Mouse (Mus musculus) neural tube, embryonic 13.5 days (tissue): ENCODE data around the gene Cdc6. TPM values are rescaled to one million over a fixed set of nuclear protein-coding genes. Genes with fewer than 3 reads are reported as not detected.
"Not testable (repeated sequence)": the region's sequence is repeated elsewhere in the genome, so short reads cannot be mapped to it uniquely, and the experiment has no call there.

Experiments
- ATAC-seq: fragments of 200-750 bp; cut with Nextera tagmentation; 2 replicates; pipeline ENCODE4 v1.8.0; 2017; ENCODE audit warnings: low read depth, mild to moderate bottlenecking, moderate TSS enrichment, moderate library complexity
- H3K27ac ChIP-seq: fragments of 300-500 bp; sonication (generic); replicated peaks from 2 replicates; pipeline ENCODE4 v1.5.1; 2015; ENCODE audit warnings: moderate library complexity, mild to moderate bottlenecking, inconsistent platforms
- H3K27me3 ChIP-seq: fragments of 300-500 bp; sonication (generic); 2 replicates; pipeline ENCODE4 v1.6.1; 2015; ENCODE audit warnings: mild to moderate bottlenecking, inconsistent platforms
- H3K36me3 ChIP-seq: fragments of 300-500 bp; sonication (generic); 2 replicates; pipeline ENCODE4 v1.6.1; 2015; ENCODE audit warnings: mild to moderate bottlenecking, inconsistent platforms
- H3K4me1 ChIP-seq: fragments of 300-500 bp; sonication (generic); replicated peaks from 2 replicates; pipeline ENCODE4 v1.6.1; 2015; ENCODE audit warnings: inconsistent platforms
- H3K4me2 ChIP-seq: fragments of 300-500 bp; sonication (generic); 2 replicates; pipeline ENCODE4 v1.6.1; 2015; ENCODE audit warnings: inconsistent platforms, mild to moderate bottlenecking, moderate library complexity
- H3K4me3 ChIP-seq: fragments of 300-500 bp; sonication (generic); 2 replicates; pipeline ENCODE4 v1.5.1; 2015; ENCODE audit warnings: mild to moderate bottlenecking, inconsistent platforms
- H3K9ac ChIP-seq: fragments of 300-500 bp; sonication (generic); 2 replicates; pipeline ENCODE4 v1.6.1; 2015; ENCODE audit warnings: moderate library complexity, mild to moderate bottlenecking, inconsistent platforms
- H3K9me3 ChIP-seq: fragments of 300-500 bp; sonication (generic); 2 replicates; pipeline ENCODE4 v1.6.1; 2016; ENCODE audit warnings: inconsistent platforms
- WGBS: fragments of 180-500 bp; shearing (Covaris S2); methylation state at CpG from one replicate; pipeline ENCODE4 v1.1.7; 2015; 5-methylcytosine and 5-hydroxymethylcytosine counted together
- polyA plus RNA-seq: library from polyadenylated mRNA; unstranded; fragments of >200 nt; fragmentation: Nextera tagmentation; extraction: Ambion mirVana; gene quantifications from 2 replicates; pipeline ENCODE4 v1.2.1, GENCODE M21; 2015

Gene Cdc6
- polyA plus RNA-seq, 1 experiment from 2014 or later = 4.2 TPM

DNA sequence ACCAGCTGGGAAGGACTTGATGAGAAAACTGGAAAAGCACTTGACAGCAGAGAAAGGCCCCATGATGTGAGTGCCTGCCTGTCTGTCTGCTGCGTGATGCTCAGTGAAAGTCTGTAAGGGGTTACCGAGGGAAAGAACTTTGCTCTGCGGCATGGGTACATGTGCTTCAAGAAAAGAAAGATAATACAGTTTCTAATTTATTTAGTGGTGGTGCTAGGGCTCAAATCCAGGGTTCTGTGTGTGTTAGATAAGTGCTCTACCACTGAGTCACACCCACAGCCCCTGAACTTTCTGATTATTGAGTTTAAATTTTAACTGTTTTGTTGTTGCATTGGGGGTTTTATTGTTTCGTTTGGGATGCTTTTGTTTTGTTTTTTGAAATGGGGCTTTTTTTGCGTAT is 3.9 kb downstream of the Cdc6 start:
- Histone ChIP-seq H3K4me2 (no peak overlapping the region), H3K9ac (no peak overlapping the region), H3K9me3 (no peaks in the 10 kb centered on the region), H3K27me3 (no peaks in the 10 kb centered on the region), H3K27ac (no peak overlapping the region), H3K4me1 (peaks cover 42% of the 10 kb centered on the region), H3K36me3 (peaks cover 6% of the 10 kb centered on the region; the same call in 1 of the 2 replicates), H3K4me3 (no peak overlapping the region)
- no peak for ATAC-seq
- WGBS = 86% methylated on average over 5 of the region's 5 CpGs

DNA sequence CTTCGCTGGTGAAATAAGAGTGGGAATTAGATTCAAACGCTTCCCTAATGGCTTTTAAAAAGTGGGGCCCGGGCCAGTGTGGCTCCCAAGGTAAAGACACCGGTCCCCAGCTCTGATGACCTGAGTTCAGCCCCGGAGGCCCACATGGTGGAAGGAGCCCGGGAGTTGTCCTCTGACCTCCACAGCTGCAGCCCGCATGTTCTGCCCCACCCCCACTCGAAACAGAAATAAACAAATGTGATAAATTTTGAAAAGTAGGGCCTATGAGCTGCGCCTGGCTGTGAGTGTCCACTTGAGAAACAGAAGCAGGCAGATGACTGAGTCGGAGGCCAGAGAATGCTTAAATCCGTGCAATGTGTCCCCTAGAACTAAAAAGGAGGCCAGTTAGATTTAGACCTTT is 6.6 kb downstream of the Cdc6 start:
- Histone ChIP-seq H3K27me3 (no peaks in the 10 kb centered on the region), H3K4me1 (peaks cover 27% of the 10 kb centered on the region)
- no peak for ATAC-seq

DNA sequence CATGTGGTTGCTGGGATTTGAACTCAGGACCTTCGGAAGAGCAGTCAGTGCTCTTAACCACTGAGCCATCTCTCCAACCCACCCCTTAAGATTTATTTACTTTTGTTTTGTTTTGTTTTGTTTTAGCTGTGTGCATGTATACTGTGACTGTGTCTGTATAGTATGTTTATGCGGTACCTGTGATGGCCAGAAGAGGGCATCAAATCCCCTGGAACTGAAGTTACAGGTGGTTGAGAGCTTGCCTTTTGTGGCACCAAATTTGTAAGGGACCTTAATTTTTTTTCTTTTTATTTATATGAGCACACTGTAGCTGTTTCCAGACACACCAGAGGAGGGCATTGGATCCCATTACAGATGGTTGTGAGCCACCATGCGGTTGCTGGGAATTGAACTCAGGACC is 8.8 kb downstream of the Cdc6 start:
- not testable (repeated sequence) for ATAC-seq, H3K4me2 ChIP-seq
- WGBS = 92% methylated on average over 3 of the region's 3 CpGs

More for the DNA sequence above, 6.6 kb downstream of the Cdc6 start:
- H3K36me3 ChIP-seq = peaks cover 6% of the 10 kb centered on the region; the same call in 1 of the 2 replicates
- H3K9ac ChIP-seq = no peak overlapping the region
- no peak overlapping the region for H3K4me3 ChIP-seq
- H3K27ac ChIP-seq = 0 out of 2 replicates have a peak overlapping the region, but pooled peaks have one; percentile 18
- no peak overlapping the region for H3K4me2 ChIP-seq
- H3K9me3 ChIP-seq = no peaks in the 10 kb centered on the region
- 82% methylated on average over 11 of the region's 11 CpGs for WGBS

DNA sequence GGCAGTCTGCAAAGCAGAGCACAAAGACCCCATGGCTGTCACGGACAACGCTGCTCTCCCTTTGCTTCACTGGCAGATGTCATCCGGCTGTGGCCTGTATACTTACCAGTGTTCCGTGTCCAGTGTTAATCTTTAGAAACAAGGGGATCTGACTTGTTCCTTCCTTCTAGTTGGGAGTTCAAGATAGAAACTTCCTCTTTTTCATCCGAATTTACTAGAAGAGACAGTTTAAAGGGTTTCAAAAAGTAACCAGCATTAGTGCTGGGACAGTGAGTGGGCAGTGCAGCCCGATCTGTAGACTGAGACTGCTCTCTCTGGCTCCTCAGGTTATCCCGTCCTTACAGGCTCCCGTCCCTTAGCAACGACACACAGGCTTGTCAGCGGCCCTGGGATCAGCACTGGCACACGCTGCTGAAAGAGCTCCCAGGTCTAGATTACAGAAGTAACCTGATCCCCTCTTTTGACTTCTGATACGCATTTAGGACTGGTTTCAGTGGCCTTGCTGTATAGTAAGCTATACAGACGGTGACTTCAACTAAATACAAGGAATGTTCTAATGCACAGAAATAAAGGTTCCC is 9.9 kb downstream of the Cdc6 start:
- Histone ChIP-seq H3K4me3 (no peak overlapping the region), H3K27ac (no peak overlapping the region), H3K9me3 (no peaks in the 10 kb centered on the region), H3K4me2 (no peak overlapping the region), H3K9ac (no peak overlapping the region), H3K36me3 (no peaks in the 10 kb centered on the region; the same call in 1 of the 2 replicates), H3K4me1 (peaks cover 27% of the 10 kb centered on the region), H3K27me3 (no peaks in the 10 kb centered on the region)
- 70% methylated on average over 13 of the region's 13 CpGs for WGBS
- no peak for ATAC-seq

More for the DNA sequence above, 8.8 kb downstream of the Cdc6 start:
- H3K27me3 ChIP-seq, H3K4me3 ChIP-seq, H3K36me3 ChIP-seq, H3K9me3 ChIP-seq, H3K9ac ChIP-seq, H3K27ac ChIP-seq: not testable (repeated sequence)
- peaks cover 19% of the 10 kb centered on the region for H3K4me1 ChIP-seq

DNA sequence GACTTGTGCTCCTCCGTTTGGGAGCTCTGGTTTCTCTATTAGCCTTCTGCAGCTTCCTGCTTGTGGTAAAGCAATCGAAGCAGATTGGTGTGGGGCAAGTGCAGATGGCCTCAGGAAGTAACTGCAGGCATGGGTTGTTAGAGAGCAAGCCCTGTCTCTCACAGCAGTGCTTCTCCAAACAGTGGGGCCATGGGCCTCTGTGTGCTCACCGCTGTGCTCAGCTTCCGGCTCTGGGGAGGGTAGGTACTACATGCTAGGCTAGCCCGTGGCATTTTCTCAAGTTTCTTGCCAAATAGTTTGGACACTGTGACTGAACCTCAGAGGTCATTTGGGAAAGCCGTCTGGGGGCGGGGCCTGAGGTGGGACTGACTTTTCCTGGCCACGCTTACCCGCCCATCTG is 10.6 kb downstream of the Cdc6 start:
- no peaks in the 10 kb centered on the region for H3K9me3 ChIP-seq
- no peak overlapping the region for H3K4me2 ChIP-seq
- no peaks in the 10 kb centered on the region for H3K27me3 ChIP-seq
- ATAC-seq = no peak
- no peak overlapping the region for H3K27ac ChIP-seq
- no peaks in the 10 kb centered on the region; the same call in 1 of the 2 replicates for H3K36me3 ChIP-seq
- H3K4me3 ChIP-seq = no peak overlapping the region
- 79% methylated on average over 9 of the region's 9 CpGs for WGBS
- no peak overlapping the region for H3K9ac ChIP-seq
- peaks cover 34% of the 10 kb centered on the region for H3K4me1 ChIP-seq

DNA sequence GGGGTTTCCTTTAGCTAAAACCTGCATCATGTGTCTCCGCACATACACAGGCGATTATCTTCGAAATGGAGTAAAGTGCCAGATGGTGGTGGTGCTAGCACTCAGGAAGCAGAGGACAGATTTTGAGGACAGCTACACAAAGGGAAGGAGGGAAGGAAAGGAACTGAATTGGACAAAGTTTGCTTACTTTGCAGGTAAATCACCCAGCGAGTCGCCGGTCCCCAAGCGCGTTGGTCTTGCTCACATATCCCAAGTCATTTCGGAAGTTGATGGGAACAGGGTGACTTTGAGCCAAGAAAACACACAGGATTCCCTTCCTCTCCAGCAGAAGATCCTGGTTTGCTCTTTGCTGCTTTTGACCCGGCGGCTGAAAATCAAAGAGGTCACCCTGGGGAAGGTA is 11.4 kb downstream of the Cdc6 start:
- 92% methylated on average over 11 of the region's 11 CpGs for WGBS
- Histone ChIP-seq H3K4me1 (peaks cover 41% of the 10 kb centered on the region), H3K36me3 (no peaks in the 10 kb centered on the region; the same call in 1 of the 2 replicates), H3K9me3 (no peaks in the 10 kb centered on the region), H3K27ac (no peak overlapping the region), H3K4me3 (no peak overlapping the region), H3K9ac (no peak overlapping the region), H3K4me2 (no peak overlapping the region), H3K27me3 (no peaks in the 10 kb centered on the region)
- no peak for ATAC-seq

DNA sequence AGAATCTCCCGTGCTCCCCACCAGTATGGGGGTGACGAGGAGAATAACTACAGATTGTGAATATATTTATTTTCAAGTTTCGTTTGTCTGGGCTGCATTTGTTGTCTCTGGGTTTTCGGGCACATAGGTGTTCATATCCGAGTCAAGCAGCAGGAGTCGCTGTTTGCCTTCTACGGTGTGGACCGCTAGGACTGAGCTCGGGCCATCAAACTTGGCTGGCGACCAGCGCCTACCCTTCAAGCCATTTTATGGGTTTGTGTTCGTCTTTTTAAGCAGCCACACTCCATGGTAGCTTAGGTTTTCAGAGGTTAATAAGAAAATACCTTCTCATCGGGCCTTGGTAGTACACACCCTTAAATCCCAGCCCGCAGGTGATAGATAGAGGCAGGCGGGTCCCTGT is 14.2 kb downstream of the Cdc6 start:
- ATAC-seq = peak; percentile 38; the same call in 1 of the 2 replicates
- not testable (repeated sequence) for H3K36me3 ChIP-seq, H3K9ac ChIP-seq, H3K9me3 ChIP-seq, H3K4me2 ChIP-seq, H3K27me3 ChIP-seq, H3K4me3 ChIP-seq, H3K27ac ChIP-seq
- 46% methylated on average over 15 of the region's 15 CpGs for WGBS
- peaks cover 53% of the 10 kb centered on the region for H3K4me1 ChIP-seq

DNA sequence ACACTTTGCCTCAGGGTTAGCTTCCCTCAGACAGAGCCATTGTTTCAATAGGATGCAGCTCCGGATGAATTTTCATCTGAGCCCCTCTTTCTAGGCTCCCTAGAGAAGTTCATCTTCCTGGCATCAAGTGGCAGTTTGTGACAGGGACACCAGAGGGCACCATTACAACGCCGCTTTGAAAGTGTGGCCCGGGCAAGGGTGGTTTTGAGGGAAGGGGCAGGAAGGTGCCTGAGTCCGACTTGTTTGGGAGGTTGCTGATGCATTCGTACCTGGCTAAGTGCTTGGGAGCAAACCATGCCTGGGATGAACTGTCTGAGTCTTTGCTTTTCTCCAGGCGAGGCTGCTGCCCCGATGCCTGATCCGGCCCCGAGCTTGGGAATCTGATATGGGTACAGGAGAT is 14.7 kb downstream of the Cdc6 start:
- WGBS = 47% methylated on average over 10 of the region's 10 CpGs

DNA sequence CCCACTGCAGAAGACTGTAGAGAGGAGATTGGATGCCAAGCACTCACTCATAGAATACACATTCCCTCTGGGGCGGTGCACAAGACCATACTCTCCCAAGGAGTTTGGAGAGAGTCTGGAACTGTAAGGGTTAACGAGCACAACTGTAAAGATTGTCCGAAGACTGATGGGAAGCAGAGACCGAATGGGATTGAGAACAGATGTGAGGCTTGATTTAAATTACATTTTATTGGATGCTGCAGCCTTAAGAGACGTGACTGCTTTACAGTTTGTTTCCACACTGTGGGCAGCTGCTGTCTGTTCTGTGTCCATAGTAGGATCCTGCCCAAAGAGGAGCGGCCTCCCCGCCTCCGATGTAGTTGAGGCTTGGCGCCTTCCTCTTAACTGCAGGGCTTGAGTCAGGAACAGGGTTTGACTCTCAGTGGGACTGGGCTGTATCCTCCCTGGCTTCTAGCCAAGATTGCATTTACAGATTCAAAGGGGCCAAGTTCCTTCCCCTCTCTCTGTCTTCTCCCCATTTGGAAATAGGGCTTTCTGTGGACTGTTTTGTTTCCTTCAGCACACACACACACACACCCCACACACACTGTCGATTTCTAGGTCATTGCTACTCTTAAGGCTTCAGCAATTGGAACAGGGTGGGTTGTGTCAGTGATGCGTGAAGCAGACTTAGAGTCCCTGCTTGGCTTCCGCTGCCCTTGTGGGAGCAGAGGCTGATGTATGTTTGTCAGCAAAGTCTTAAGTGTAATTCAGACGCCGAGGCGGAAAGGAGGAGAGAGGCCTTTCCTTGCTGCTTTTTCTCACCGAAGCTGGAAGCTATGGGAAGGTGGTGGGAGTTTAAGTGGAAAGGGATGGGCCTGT is 15.5 kb downstream of the Cdc6 start:
- not testable (repeated sequence) for H3K36me3 ChIP-seq, H3K4me3 ChIP-seq, H3K4me2 ChIP-seq, H3K27me3 ChIP-seq, H3K9me3 ChIP-seq
- peak overlapping the region; percentile 76 for H3K27ac ChIP-seq
- 35% methylated on average over 16 of the region's 16 CpGs for WGBS
- H3K9ac ChIP-seq = 0 out of 2 replicates have a peak overlapping the region, but pooled peaks have one; percentile 38
- peaks cover 61% of the 10 kb centered on the region for H3K4me1 ChIP-seq
- ATAC-seq = peak; percentile 29; the same call in 1 of the 2 replicates

More for the DNA sequence above, 14.7 kb downstream of the Cdc6 start:
- 0 out of 2 replicates have a peak, but pooled peaks have one; percentile 1 for ATAC-seq
- not testable (repeated sequence) for H3K4me2 ChIP-seq, H3K9me3 ChIP-seq, H3K4me3 ChIP-seq, H3K36me3 ChIP-seq, H3K27me3 ChIP-seq
- Histone ChIP-seq H3K9ac (0 out of 2 replicates have a peak overlapping the region, but pooled peaks have one; percentile 32), H3K27ac (peak overlapping the region; percentile 76), H3K4me1 (peaks cover 54% of the 10 kb centered on the region)

DNA sequence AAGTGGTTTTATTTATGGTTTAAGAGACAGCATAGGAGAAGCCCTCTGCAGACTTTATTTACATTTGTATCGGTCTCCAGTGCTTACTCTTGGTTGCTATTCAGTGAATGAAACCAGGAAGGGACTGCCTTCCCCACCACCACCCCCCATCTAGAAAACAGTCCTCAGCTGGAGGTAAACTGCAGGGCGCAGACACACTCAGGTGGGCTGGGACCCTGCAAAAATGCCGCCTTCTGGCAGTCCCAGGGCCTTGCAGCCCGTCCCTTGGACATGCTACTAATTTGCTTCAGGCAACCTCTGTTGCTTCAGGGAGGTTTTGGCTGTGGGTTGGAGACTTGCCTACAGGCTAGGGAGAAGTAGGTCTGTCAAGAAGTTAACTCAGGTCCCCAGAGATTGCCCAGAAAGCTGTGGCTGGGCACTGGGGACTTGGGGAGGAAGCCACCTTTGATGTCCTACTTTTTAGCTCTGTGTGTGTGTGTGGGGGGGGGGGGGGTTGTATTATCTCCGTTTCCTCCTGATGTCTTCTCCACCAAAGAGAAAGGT is 17.1 kb downstream of the Cdc6 start:
- Histone ChIP-seq H3K9ac (0 out of 2 replicates have a peak overlapping the region, but pooled peaks have one; percentile 46), H3K27ac (peak overlapping the region; percentile 88), H3K36me3 (no peaks in the 10 kb centered on the region), H3K4me1 (peaks cover 77% of the 10 kb centered on the region), H3K4me3 (no peak overlapping the region), H3K9me3 (no peaks in the 10 kb centered on the region), H3K27me3 (no peaks in the 10 kb centered on the region), H3K4me2 (peak overlapping the region; percentile 36; the same call in 1 of the 2 replicates)
- WGBS = 35% methylated on average over 5 of the region's 5 CpGs
- no peak for ATAC-seq

DNA sequence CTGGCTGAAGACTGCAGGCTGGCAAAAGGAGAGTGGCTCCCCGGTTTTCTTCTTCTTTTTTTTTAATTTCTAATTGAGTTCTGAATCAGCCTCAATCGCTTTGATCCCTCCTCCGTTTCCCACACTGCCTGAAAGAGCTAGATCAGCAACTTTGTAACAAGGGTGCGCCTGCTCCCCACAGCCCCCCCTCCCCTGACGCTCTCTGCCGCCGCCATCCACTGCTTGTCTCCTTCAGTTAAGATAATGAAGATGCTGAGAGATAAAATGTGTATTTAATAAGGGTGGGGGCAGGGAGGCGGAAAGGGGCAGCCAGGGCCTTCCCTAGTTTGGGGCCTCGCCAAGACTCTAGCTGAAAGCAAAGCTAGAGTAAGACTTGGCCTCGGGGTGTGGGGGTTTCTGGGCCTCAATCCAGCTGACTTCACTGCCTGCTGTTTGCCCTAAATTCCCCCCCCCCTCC is 17.7 kb downstream of the Cdc6 start:
- Histone ChIP-seq H3K27me3 (no peaks in the 10 kb centered on the region), H3K27ac (peak overlapping the region; percentile 88), H3K4me3 (no peak overlapping the region), H3K36me3 (no peaks in the 10 kb centered on the region), H3K4me1 (peaks cover 83% of the 10 kb centered on the region), H3K9ac (peak overlapping the region; percentile 46), H3K4me2 (peak overlapping the region; percentile 36), H3K9me3 (no peaks in the 10 kb centered on the region)
- ATAC-seq = 0 out of 2 replicates have a peak, but pooled peaks have one; percentile 34
- WGBS = 3% methylated on average over 10 of the region's 10 CpGs

DNA sequence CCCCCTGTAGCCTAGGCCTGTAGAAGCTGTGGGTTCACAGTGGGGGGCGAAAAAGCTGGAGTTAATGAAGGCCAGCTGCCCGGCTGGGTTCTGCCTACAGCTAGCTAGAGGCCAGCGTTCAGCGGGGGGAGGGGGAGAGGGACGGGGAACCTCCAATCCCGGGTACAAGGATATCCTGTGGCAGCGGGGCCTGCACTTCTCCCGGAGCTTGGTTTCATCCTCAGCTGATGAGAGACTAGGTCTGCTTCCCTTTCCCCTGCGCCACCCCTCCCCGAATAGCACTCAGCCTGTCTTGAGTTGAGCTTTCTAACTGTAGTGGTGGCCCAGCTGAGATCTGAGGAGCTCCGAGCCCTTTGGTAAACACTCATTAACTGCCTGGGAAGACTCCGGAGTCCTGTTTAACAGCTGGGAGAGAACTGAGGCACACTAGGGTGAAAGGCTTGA is 18.3 kb downstream of the Cdc6 start:
- H3K27ac ChIP-seq = peak overlapping the region; percentile 88
- H3K27me3 ChIP-seq = no peaks in the 10 kb centered on the region
- peaks cover 89% of the 10 kb centered on the region for H3K4me1 ChIP-seq
- H3K4me2 ChIP-seq = peak overlapping the region; percentile 36
- 2% methylated on average over 12 of the region's 12 CpGs for WGBS
- ATAC-seq = peak; percentile 30; the same call in 1 of the 2 replicates
- no peaks in the 10 kb centered on the region for H3K36me3 ChIP-seq
- H3K4me3 ChIP-seq = no peak overlapping the region
- no peaks in the 10 kb centered on the region for H3K9me3 ChIP-seq
- peak overlapping the region; percentile 46 for H3K9ac ChIP-seq
